Mouse (Mus musculus): ENCODE data around the gene Oca2. TPM values are rescaled to one million over a fixed set of nuclear protein-coding genes. Genes with fewer than 3 reads are reported as not detected.
A peak's percentile ranks its signal among the peaks of the same experiment; 100 is the strongest.

The Oca2 gene
- polyA plus RNA-seq, 1 experiment from 2014 or later, result not detected

GRCm38 (mm10) chr7:56236617-56237016 lies 2.9 kb upstream of the Oca2 start:
- Histone ChIP-seq H3K9me3 (ENCODE audit: control insufficient read depth, low read length) (no peaks in the 10 kb centered on the region), H3K36me3 (ENCODE audit: control insufficient read depth, insufficient read depth, low read length) (no peaks in the 10 kb centered on the region), H3K27me3 (ENCODE audit: control insufficient read depth, insufficient read depth, low read depth, low read length) (no peaks in the 10 kb centered on the region), H3K4me2 (ENCODE audit: low read depth, low read length) (no peak overlapping the region), H3K4me1 (replicated peaks; ENCODE audit: control insufficient read depth, insufficient read depth, low read length) (no peaks in the 10 kb centered on the region), H3K4me3 (ENCODE audit: low read length) (no peak overlapping the region), H3K27ac (ENCODE audit: low read length) (no peak overlapping the region), H3K9ac (ENCODE audit: low read length) (no peak overlapping the region)
- ATAC-seq (ENCODE audit: low read depth), result no peak
- WGBS, result 85% methylated on average over 3 of the region's 3 CpGs

- H3K27ac ChIP-seq (ENCODE audit: low read length), result no peak overlapping the region
- 83% methylated on average over 10 of the region's 10 CpGs for WGBS
- H3K27me3 ChIP-seq (ENCODE audit: control insufficient read depth, insufficient read depth, low read depth, low read length), result no peaks in the 10 kb centered on the region
- no peak overlapping the region for H3K4me3 ChIP-seq (ENCODE audit: low read length)
- no peaks in the 10 kb centered on the region for H3K4me1 ChIP-seq (replicated peaks; ENCODE audit: control insufficient read depth, insufficient read depth, low read length)
- ATAC-seq (ENCODE audit: low read depth), result no peak
- H3K36me3 ChIP-seq (ENCODE audit: control insufficient read depth, insufficient read depth, low read length), result no peaks in the 10 kb centered on the region
- no peaks in the 10 kb centered on the region for H3K9me3 ChIP-seq (ENCODE audit: control insufficient read depth, low read length)
- no peak overlapping the region for H3K4me2 ChIP-seq (ENCODE audit: low read depth, low read length)
- no peak overlapping the region for H3K9ac ChIP-seq (ENCODE audit: low read length)
These were observed 15.0 kb downstream of the Oca2 start for GRCm38 (mm10) chr7:56254568-56254967.

GRCm38 (mm10) chr7:56257875-56258441 lies 18.4 kb downstream of the Oca2 start:
- H3K4me2 ChIP-seq (ENCODE audit: low read depth, low read length), result no peak overlapping the region
- no peak overlapping the region for H3K9ac ChIP-seq (ENCODE audit: low read length)
- no peak overlapping the region for H3K27ac ChIP-seq (ENCODE audit: low read length)
- no peak for ATAC-seq (ENCODE audit: low read depth)
- no peak overlapping the region for H3K4me3 ChIP-seq (ENCODE audit: low read length)
- no peaks in the 10 kb centered on the region for H3K36me3 ChIP-seq (ENCODE audit: control insufficient read depth, insufficient read depth, low read length)
- 72% methylated on average over 3 of the region's 3 CpGs for WGBS
- no peaks in the 10 kb centered on the region for H3K27me3 ChIP-seq (ENCODE audit: control insufficient read depth, insufficient read depth, low read depth, low read length)
- H3K9me3 ChIP-seq (ENCODE audit: control insufficient read depth, low read length), result no peaks in the 10 kb centered on the region
- H3K4me1 ChIP-seq (replicated peaks; ENCODE audit: control insufficient read depth, insufficient read depth, low read length), result no peaks in the 10 kb centered on the region

GRCm38 (mm10) chr7:56277506-56277905 lies 37.9 kb downstream of the Oca2 start:
- H3K9me3 ChIP-seq (ENCODE audit: control insufficient read depth, low read length), result no peaks in the 10 kb centered on the region
- H3K27ac ChIP-seq (ENCODE audit: low read length), result no peak overlapping the region
- no peak overlapping the region for H3K4me2 ChIP-seq (ENCODE audit: low read depth, low read length)
- no peaks in the 10 kb centered on the region for H3K36me3 ChIP-seq (ENCODE audit: control insufficient read depth, insufficient read depth, low read length)
- no peaks in the 10 kb centered on the region for H3K27me3 ChIP-seq (ENCODE audit: control insufficient read depth, insufficient read depth, low read depth, low read length)
- 76% methylated on average over 2 of the region's 2 CpGs for WGBS
- no peak overlapping the region for H3K4me3 ChIP-seq (ENCODE audit: low read length)
- no peak for ATAC-seq (ENCODE audit: low read depth)
- H3K9ac ChIP-seq (ENCODE audit: low read length), result no peak overlapping the region
- no peaks in the 10 kb centered on the region for H3K4me1 ChIP-seq (replicated peaks; ENCODE audit: control insufficient read depth, insufficient read depth, low read length)

- Histone ChIP-seq H3K9me3 (ENCODE audit: control insufficient read depth, low read length) (no peaks in the 10 kb centered on the region), H3K36me3 (ENCODE audit: control insufficient read depth, insufficient read depth, low read length) (no peaks in the 10 kb centered on the region), H3K27ac (ENCODE audit: low read length) (no peak overlapping the region), H3K27me3 (ENCODE audit: control insufficient read depth, insufficient read depth, low read depth, low read length) (no peaks in the 10 kb centered on the region), H3K4me2 (ENCODE audit: low read depth, low read length) (no peak overlapping the region), H3K4me3 (ENCODE audit: low read length) (no peak overlapping the region), H3K9ac (ENCODE audit: low read length) (no peak overlapping the region), H3K4me1 (replicated peaks; ENCODE audit: control insufficient read depth, insufficient read depth, low read length) (no peaks in the 10 kb centered on the region)
- WGBS, result 24% methylated on average over 6 of the region's 6 CpGs
- 0 out of 2 replicates have a peak, but pooled peaks have one; percentile 23 for ATAC-seq (ENCODE audit: low read depth)
These were observed 52.0 kb downstream of the Oca2 start for GRCm38 (mm10) chr7:56291468-56292115.

GRCm38 (mm10) chr7:56304408-56304807 lies 64.8 kb downstream of the Oca2 start:
- H3K36me3 ChIP-seq (ENCODE audit: control insufficient read depth, insufficient read depth, low read length), result no peaks in the 10 kb centered on the region
- H3K9ac ChIP-seq (ENCODE audit: low read length), result no peak overlapping the region
- no peaks in the 10 kb centered on the region for H3K9me3 ChIP-seq (ENCODE audit: control insufficient read depth, low read length)
- H3K4me2 ChIP-seq (ENCODE audit: low read depth, low read length), result no peak overlapping the region
- no peaks in the 10 kb centered on the region for H3K4me1 ChIP-seq (replicated peaks; ENCODE audit: control insufficient read depth, insufficient read depth, low read length)
- H3K27ac ChIP-seq (ENCODE audit: low read length), result no peak overlapping the region; the same call in 1 of the 2 replicates
- WGBS, result 7% methylated on average over 1 of the region's 1 CpGs
- H3K4me3 ChIP-seq (ENCODE audit: low read length), result no peak overlapping the region
- H3K27me3 ChIP-seq (ENCODE audit: control insufficient read depth, insufficient read depth, low read depth, low read length), result no peaks in the 10 kb centered on the region
- peak; percentile 91 for ATAC-seq (ENCODE audit: low read depth)

GRCm38 (mm10) chr7:56314358-56314757 lies 74.8 kb downstream of the Oca2 start:
- Histone ChIP-seq H3K9ac (ENCODE audit: low read length) (no peak overlapping the region), H3K27me3 (ENCODE audit: control insufficient read depth, insufficient read depth, low read depth, low read length) (no peaks in the 10 kb centered on the region), H3K4me3 (ENCODE audit: low read length) (no peak overlapping the region), H3K27ac (ENCODE audit: low read length) (no peak overlapping the region), H3K9me3 (ENCODE audit: control insufficient read depth, low read length) (no peaks in the 10 kb centered on the region), H3K4me2 (ENCODE audit: low read depth, low read length) (no peak overlapping the region), H3K36me3 (ENCODE audit: control insufficient read depth, insufficient read depth, low read length) (no peaks in the 10 kb centered on the region), H3K4me1 (replicated peaks; ENCODE audit: control insufficient read depth, insufficient read depth, low read length) (no peaks in the 10 kb centered on the region)
- 83% methylated on average over 5 of the region's 5 CpGs for WGBS
- ATAC-seq (ENCODE audit: low read depth), result no peak

- H3K4me2 ChIP-seq (ENCODE audit: low read depth, low read length), result no peak overlapping the region
- no peaks in the 10 kb centered on the region for H3K9me3 ChIP-seq (ENCODE audit: control insufficient read depth, low read length)
- H3K4me3 ChIP-seq (ENCODE audit: low read length), result no peak overlapping the region
- no peaks in the 10 kb centered on the region for H3K4me1 ChIP-seq (replicated peaks; ENCODE audit: control insufficient read depth, insufficient read depth, low read length)
- no peaks in the 10 kb centered on the region for H3K36me3 ChIP-seq (ENCODE audit: control insufficient read depth, insufficient read depth, low read length)
- 60% methylated on average over 7 of the region's 7 CpGs for WGBS
- no peak overlapping the region for H3K27ac ChIP-seq (ENCODE audit: low read length)
- ATAC-seq (ENCODE audit: low read depth), result no peak
- H3K9ac ChIP-seq (ENCODE audit: low read length), result no peak overlapping the region
- no peaks in the 10 kb centered on the region for H3K27me3 ChIP-seq (ENCODE audit: control insufficient read depth, insufficient read depth, low read depth, low read length)
These were observed 76.3 kb downstream of the Oca2 start for GRCm38 (mm10) chr7:56315630-56316529.

GRCm38 (mm10) chr7:56327738-56328137 lies 88.2 kb downstream of the Oca2 start:
- H3K4me2 ChIP-seq (ENCODE audit: low read depth, low read length), result no peak overlapping the region
- H3K9me3 ChIP-seq (ENCODE audit: control insufficient read depth, low read length), result no peaks in the 10 kb centered on the region
- H3K4me3 ChIP-seq (ENCODE audit: low read length), result no peak overlapping the region
- no peak overlapping the region for H3K27ac ChIP-seq (ENCODE audit: low read length)
- no peak overlapping the region for H3K9ac ChIP-seq (ENCODE audit: low read length)
- WGBS, result 44% methylated on average over 4 of the region's 4 CpGs
- no peaks in the 10 kb centered on the region for H3K27me3 ChIP-seq (ENCODE audit: control insufficient read depth, insufficient read depth, low read depth, low read length)
- H3K36me3 ChIP-seq (ENCODE audit: control insufficient read depth, insufficient read depth, low read length), result no peaks in the 10 kb centered on the region
- no peak for ATAC-seq (ENCODE audit: low read depth)
- no peaks in the 10 kb centered on the region for H3K4me1 ChIP-seq (replicated peaks; ENCODE audit: control insufficient read depth, insufficient read depth, low read length)
